Mouse (Mus musculus) mouse embryonic stem cell (cell line): Measurements from ENCODE around the gene Heg1.

Experiments
- in situ Hi-C, 2 experiments: fragments of 300-500 bp; cut with MboI; formaldehyde crosslinking; loops; 1 replicate in 1 of 2; 3 replicates in 1 of 2; pipeline ENCODE4 v1.14.3; 2019 to 2020; ENCODE audit warnings: low sequenced_read_pairs in 2 of 2, low pct_unique_long_range_greater_than_20kb in 1 of 2, mixed read lengths in 1 of 2; ENCODE audit not compliant: unreplicated experiment in 1 of 2

Heg1 gene

DNA sequence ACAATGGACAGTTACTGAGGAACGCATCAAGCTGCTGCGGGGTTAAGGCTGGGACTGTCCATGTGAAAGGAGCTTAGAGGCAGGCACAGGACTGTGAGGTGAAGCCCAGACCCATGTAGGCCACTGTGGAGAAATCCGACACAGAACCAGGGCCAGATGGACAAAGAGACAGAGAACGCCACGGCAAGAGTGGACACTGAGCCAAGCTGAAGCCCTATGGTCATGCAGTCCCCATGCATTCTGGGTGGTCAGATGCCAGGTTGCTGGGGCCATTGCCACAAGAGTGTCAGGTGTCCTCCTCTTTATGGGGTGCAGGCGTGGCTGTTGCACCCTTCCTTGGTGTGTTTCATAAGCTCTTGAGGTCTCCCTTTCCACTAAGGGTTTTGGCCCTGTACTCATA, 49.7 kb downstream of the Heg1 start:
- in situ Hi-C loops = loop anchor here (25.0 kb wide), 1 partner anchor 422 kb away; no protein-coding TSS in a partner anchor

- in situ Hi-C loops = loop anchor here (25.0 kb wide), 1 partner anchor 422 kb away; no protein-coding TSS in a partner anchor
Observed at GRCm38 (mm10) chr16:33734545-33734944, 50.4 kb downstream of the Heg1 start.

DNA sequence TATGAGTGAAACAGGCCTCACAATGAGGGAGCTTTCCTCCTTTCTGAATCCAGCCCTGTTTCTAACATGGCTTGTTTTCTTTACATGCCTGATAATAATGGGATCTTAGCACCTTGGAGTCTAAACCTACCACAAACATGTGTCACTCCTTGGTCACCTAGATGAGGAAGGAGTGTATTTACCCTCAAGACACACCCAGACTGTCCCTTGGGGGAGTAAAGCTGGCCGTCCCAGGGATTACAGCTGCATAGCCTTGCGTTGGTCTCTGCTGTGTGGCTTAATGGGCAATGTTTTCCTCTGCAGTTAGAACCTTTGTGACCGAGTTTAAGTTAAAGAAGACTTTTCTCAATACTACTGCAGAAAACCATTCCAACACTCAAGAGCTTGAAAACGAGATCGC, 51.1 kb downstream of the Heg1 start:
- in situ Hi-C loops = loop anchor here (25.0 kb wide), 1 partner anchor 423 kb away; no protein-coding TSS in a partner anchor

DNA sequence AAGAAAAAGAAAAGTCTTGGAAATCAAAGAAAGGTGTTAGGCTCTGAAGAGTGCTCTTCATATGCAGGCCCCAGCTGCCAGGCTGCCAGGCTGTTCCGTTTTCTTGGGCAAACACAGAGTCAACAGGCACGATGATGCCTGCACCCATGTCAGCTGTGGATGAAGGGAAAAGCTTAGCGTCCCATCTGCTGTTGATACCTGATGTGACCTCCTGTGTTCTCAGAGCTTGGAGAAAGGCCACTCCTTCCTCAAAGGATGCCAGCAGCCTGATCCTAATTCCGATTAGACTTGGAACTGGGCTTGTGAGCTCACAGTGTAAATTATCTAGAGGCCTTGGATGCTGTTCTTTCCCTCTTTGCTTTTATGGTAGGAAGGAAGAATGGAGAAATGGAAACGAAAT, 51.6 kb downstream of the Heg1 start:
- in situ Hi-C loops = loop anchor here (25.0 kb wide), 1 partner anchor 423 kb away; no protein-coding TSS in a partner anchor

DNA sequence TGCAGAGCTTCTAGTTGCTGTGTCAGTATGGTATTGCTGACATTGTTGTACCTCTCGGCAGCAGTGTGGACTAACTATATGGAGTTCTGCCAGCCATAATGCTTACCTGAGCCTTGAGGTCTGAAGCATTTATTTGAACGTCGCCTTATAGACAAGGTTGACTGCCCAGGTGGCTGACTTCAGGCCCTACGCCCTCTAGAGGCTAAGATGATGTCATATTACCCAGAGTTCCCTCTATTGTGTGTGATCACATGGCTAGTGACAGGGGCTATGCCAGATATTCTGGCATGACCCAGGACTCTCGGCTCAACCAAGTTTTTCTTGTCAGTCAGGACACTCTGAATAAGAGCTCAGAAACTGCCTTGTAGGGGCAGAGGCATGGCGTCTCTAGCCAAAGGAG, 52.6 kb downstream of the Heg1 start:
- in situ Hi-C loops = loop anchor here (25.0 kb wide), 1 partner anchor 424 kb away; no protein-coding TSS in a partner anchor

- in situ Hi-C loops = loop anchor here (25.0 kb wide), 1 partner anchor 427 kb away; no protein-coding TSS in a partner anchor
Observed at GRCm38 (mm10) chr16:33738949-33739719, 55.0 kb downstream of the Heg1 start.

- in situ Hi-C loops = loop anchor here (25.0 kb wide), 1 partner anchor 428 kb away; no protein-coding TSS in a partner anchor
Observed at GRCm38 (mm10) chr16:33739802-33740201, 55.6 kb downstream of the Heg1 start.

GRCm38 (mm10) chr16:33740416-33740815, 56.2 kb downstream of the Heg1 start:
- in situ Hi-C loops = loop anchor here (25.0 kb wide), 1 partner anchor 428 kb away; no protein-coding TSS in a partner anchor

- in situ Hi-C loops = loop anchor here (25.0 kb wide), 1 partner anchor 429 kb away; no protein-coding TSS in a partner anchor
Observed at GRCm38 (mm10) chr16:33741795-33742194, 57.6 kb downstream of the Heg1 start.

DNA sequence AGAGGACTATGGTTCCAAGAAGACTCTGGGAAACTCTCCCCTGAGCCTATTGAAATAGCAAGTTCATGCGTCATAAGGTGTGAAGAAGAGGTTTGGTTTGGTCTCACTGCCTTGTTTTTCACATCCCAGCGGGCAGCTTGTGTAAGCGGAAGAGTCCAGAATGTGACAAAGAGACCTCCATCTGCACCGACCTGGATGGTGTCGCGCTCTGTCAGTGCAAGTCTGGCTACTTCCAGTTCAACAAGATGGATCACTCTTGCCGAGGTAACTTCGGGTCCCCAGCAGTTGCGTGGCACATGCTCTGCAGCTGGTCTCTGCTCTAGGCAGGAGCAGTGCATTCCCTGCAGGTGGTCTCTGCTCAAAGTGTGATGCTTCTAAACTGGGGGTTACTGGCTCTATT, 58.1 kb downstream of the Heg1 start:
- in situ Hi-C loops = loop anchor here (25.0 kb wide), 1 partner anchor 430 kb away; no protein-coding TSS in a partner anchor

DNA sequence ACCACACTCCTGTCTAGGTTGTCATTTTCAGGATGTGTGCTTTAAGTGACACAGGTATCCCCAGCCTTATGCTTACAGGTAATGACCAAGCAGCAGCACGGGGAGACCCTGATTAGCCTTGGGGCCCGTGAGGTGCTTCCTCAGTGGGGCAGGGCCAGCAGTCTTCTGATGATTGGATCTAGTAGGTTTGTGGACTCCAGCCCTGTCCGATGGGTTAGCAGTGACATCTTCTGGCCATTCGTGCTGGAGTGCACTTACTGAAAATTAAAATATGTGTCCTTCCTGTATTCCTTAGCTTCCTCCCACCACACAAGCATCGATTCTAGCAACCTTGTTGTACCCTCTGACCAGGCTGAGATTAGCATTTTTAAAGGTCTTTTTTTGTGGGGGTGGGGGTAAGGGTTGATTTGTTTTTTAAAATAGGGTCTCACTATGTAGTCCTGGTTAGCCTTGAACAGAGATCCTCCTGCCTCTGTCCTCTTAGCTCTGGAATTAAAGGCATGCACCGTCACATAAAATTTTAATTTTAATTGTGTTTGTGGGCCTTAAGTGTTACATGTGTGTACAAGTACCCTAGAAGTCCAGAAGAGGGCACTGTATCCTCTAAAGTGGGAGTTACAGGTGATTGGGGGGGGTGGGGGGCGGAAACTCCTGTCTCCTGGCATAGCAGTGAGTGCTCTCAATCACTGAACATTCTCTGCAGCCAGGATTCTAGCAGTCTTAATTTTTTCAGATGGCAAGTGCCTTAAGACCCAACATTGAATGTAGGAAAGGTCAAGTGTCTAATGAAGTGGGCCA, 60.7 kb downstream of the Heg1 start:
- in situ Hi-C loops = loop anchor here (5.0 to 25.0 kb wide), 2 partner anchors 57 to 433 kb away; no protein-coding TSS in a partner anchor

GRCm38 (mm10) chr16:33745457-33745856, 61.3 kb downstream of the Heg1 start:
- in situ Hi-C loops = loop anchor here (5.0 to 25.0 kb wide), 2 partner anchors 57 to 433 kb away; no protein-coding TSS in a partner anchor

DNA sequence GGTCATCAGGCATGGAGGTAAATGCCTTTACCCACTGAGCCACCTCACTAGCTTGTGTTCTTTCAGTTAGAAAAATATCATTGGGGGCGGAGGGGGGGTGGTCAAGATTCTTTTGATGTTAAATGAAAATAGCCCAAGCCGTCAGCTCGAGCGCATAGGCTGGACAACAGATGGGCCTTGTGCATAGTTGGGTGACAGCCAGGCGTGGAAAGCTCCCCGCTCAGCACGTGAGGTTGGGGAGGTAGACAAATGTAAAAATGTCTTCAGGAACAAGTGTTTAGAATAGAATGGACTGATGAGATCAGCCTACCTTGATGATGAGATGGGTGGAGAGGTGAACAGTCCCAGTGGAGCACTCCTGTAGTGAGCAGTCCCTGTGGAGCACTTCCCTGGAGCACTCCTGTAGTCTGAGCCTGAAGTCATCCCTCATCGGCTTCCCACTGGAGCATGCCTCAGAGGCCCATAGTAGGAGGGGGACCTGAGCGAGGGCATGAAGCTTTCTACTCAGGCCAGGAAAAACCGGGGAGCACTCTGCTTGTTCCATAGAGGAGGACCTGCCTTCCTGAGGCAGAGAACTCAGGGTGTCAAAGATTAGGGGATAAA, 62.0 kb downstream of the Heg1 start:
- in situ Hi-C loops = loop anchor here (5.0 to 25.0 kb wide), 2 partner anchors 56 to 434 kb away; no protein-coding TSS in a partner anchor

DNA sequence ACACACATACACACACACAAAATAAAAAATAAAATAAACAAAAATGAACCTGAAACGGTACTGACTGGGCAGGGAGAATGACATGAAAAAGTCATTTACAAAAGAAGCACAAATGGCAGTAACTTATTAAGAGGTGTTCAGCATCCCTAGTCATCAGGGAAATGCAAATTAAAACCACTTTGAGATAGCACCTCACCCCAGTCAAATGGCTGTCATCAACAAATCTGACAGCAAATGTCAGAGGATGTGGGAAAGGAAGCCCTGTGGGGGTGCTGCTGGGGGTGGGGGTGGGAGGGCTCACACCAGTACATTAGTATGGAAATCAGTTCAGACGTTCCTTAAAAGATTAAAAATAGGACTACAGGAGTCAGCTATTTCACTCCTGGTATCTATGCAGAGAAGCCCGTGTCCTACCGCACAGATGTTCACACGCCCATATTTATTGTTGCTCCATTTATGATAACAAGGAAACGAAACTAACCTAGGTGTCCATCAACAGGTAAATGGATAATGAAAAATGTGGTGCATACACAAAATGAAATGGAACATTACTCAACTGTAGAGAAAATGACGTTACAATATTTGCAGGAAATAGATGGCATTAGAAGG, 63.3 kb downstream of the Heg1 start:
- in situ Hi-C loops = loop anchor here (5.0 to 25.0 kb wide), 2 partner anchors 55 to 435 kb away; no protein-coding TSS in a partner anchor

DNA sequence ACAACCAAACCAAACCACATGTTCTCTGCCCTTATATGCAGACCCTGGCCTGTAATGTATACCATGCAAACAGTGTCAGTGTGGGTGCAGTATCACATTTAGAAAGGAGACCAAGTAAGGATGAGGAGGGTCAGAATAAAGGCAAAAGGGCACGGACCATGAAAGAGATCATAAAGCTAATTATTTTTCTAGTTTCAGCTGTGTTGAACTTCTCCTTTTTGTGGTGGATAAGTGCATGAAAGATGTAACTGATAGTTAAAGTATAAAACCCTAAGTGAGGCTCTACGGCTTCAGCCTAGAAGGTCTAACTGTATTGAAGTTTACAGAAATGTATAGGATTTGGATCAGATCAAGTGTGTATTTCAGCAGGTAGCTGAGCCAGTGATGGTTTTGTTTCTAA, 63.8 kb downstream of the Heg1 start:
- in situ Hi-C loops = loop anchor here (5.0 to 25.0 kb wide), 2 partner anchors 54 to 436 kb away; no protein-coding TSS in a partner anchor

DNA sequence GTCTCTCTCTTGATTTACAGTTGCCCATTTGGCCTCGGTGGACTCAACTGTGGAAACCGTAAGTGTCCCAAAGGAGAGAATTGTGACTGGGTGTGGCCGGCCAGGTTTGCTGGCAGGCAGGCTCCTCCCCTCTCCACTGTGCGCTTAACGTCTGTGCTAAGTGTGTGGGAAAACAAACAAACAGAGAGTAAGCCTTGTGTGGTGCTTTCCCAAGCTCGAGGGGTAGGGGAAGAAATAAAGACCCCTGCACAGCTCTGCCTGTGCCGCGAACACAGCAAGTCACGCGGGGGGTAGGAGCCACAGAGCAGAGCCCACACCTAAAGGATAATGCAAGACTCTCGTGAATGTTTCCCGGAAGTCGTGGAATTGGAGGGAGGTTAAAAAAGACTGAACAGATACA, 67.0 kb downstream of the Heg1 start:
- in situ Hi-C loops = no loop called here

DNA sequence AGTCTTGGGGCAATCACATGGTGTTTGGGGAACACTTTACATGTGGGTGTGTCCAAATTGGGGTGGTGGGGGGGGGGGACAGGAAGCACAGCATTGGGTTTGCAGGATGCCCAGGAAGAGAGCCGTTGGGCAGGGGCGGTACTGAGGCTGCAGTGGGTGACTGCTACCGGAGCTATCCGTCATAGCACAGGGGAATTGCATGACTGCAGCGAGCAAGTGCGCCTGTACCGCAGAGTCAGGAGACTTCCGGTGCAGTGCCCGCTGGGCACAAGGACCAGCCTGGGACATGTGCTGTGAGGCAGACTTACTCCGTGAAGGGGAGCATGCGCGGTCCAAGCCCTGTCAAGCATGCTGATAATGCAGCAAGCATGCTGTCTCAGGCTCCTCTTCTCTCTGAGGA, 67.4 kb downstream of the Heg1 start:
- in situ Hi-C loops = no loop called here
